Mouse (Mus musculus) cerebellum, adult 11 months (tissue): ENCODE data around the gene Frmd4b.

ENCODE experiments used
- DNase-seq: peaks from one replicate; pipeline ENCODE4 v3.0.0; 2022

Gene Frmd4b

GRCm38 (mm10) chr6:97578210-97578609 lies 39.1 kb downstream of the Frmd4b start:
- no peak for DNase-seq

GRCm38 (mm10) chr6:97577349-97577748 lies 40.0 kb downstream of the Frmd4b start:
- DNase-seq, result no peak

- DNase-seq, result no peak
Observed at GRCm38 (mm10) chr6:97576565-97577346, 40.6 kb downstream of the Frmd4b start.

GRCm38 (mm10) chr6:97576096-97576495 lies 41.2 kb downstream of the Frmd4b start:
- DNase-seq, result no peak

- no peak for DNase-seq
Observed at GRCm38 (mm10) chr6:97574973-97575372, 42.4 kb downstream of the Frmd4b start.

- no peak for DNase-seq
Observed at GRCm38 (mm10) chr6:97572226-97572625, 45.1 kb downstream of the Frmd4b start.

- DNase-seq, result no peak
Observed at GRCm38 (mm10) chr6:97568538-97568937, 48.8 kb downstream of the Frmd4b start.

- no peak for DNase-seq
Observed at GRCm38 (mm10) chr6:97566746-97567145, 50.6 kb downstream of the Frmd4b start.

GRCm38 (mm10) chr6:97557147-97557546 lies 60.2 kb downstream of the Frmd4b start:
- DNase-seq, result peak; percentile 43

GRCm38 (mm10) chr6:97555637-97556036 lies 61.7 kb downstream of the Frmd4b start:
- DNase-seq, result no peak

- no peak for DNase-seq
Observed at GRCm38 (mm10) chr6:97553431-97553830, 63.9 kb downstream of the Frmd4b start.

GRCm38 (mm10) chr6:97552573-97552972 lies 64.8 kb downstream of the Frmd4b start:
- DNase-seq, result no peak

GRCm38 (mm10) chr6:97551884-97552283 lies 65.5 kb downstream of the Frmd4b start:
- DNase-seq, result no peak

- no peak for DNase-seq
Observed at GRCm38 (mm10) chr6:97551161-97551560, 66.2 kb downstream of the Frmd4b start.

- no peak for DNase-seq
Observed at GRCm38 (mm10) chr6:97540458-97540857, 76.9 kb downstream of the Frmd4b start.

- peak; percentile 45 for DNase-seq
Observed at GRCm38 (mm10) chr6:97535763-97536445, 81.4 kb downstream of the Frmd4b start.

GRCm38 (mm10) chr6:97531043-97531442 lies 86.3 kb downstream of the Frmd4b start:
- no peak for DNase-seq

GRCm38 (mm10) chr6:97528961-97529680 lies 88.2 kb downstream of the Frmd4b start:
- no peak for DNase-seq

- DNase-seq, result peak; percentile 12
Observed at GRCm38 (mm10) chr6:97526092-97526491, 91.2 kb downstream of the Frmd4b start.

GRCm38 (mm10) chr6:97523118-97523517 lies 94.2 kb downstream of the Frmd4b start:
- peak; percentile 45 for DNase-seq

- no peak for DNase-seq
Observed at GRCm38 (mm10) chr6:97521279-97522038, 95.9 kb downstream of the Frmd4b start.

GRCm38 (mm10) chr6:97520566-97520965 lies 96.8 kb downstream of the Frmd4b start:
- DNase-seq, result no peak

- no peak for DNase-seq
Observed at GRCm38 (mm10) chr6:97519553-97519952, 97.8 kb downstream of the Frmd4b start.
